Mouse (Mus musculus) retina, adult 2 months (tissue): ENCODE data around the gene Ezr.
"Not testable (repeated sequence)": the region's sequence is repeated elsewhere in the genome, so short reads cannot be mapped to it uniquely, and the experiment has no call there.

Experiments used
- DNase-seq: peaks from one replicate; pipeline ENCODE4 v3.0.0-alpha.2; 2012; ENCODE audit warnings: low read depth, low spot score

The Ezr gene

DNA sequence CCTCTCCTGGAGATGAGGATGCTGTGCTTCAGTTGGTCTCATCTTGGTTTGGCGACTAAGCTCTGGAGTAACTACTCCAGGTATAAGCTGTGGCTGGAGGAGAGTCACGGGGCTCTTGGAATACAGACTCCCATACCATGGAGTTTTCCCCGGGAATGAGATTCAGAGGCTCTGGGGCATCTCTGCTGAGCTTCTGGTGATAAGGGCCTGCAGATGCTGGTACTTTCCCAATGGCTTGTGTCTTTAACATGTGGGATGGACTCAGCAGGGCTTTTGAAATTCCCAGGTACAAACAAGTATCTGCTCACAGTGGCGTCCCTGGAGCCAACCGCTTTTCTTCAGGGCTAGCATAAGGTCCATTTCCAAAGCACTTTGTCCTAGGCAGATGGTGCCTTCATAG is 75.2 kb downstream of the Ezr start:
- DNase-seq = not testable (repeated sequence)

DNA sequence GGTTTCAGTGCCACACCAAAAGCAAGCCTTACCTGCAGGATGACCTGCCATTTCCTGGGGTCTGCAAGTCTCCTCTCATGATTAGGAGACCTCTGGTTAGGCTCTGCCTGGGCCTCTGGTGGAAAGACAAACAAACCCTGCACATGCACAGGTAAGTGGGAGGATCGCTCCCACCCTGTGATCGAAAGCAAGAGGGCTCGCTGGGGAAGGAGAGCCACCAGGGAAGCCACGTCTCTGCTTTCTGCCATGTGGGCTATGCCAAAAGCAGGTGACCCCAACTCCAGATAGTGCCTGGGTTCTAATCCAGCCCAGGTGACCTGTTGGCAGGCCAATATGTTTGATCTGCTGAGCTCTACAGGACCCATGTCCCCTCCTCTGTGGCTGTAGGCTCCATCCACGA is 76.1 kb downstream of the Ezr start:
- not testable (repeated sequence) for DNase-seq

DNA sequence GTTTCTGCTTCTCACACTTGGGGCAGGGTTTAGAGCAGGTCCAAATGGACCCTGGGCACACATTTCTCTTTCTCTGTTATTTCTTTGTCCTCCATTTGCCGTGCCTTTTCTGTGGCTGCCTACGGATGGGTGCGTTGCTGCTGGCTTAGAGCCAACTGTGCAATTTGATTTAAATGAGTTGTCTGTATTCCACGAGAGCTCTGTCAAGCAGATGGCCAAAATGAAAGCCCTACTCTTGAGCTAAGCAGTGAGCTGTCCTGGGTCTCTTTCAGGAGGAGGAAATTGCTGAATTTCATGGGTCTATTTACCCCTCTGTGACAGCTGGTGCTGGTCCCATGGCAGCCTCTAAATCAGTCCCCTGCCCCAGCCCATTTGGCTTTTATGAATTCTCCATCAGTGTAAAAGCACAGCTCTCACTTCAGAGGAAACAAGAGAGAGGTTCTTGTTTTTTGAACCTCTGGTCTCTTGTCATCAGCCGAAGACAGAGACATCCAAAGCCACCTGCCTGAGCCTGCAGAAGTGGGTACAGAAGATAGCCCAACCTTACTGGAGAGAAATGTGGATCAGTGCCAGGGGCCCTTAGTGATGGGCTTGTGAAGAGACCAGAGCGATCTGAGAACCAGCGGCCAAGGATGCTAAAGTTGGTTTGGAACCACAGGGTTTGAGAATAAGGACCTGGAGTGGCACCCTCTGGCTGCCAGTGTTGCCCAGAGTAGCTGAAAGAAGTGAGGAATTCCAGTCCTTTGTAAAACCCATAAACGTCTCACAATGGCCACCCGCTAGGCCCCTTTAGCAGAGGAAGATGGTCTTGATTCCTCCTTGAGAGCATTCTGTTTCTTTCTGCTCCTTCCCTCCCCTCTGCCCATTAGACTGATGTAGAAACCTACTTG is 79.0 kb downstream of the Ezr start:
- not testable (repeated sequence) for DNase-seq

GRCm38 (mm10) chr17:6702625-6703221 is 79.9 kb downstream of the Ezr start:
- not testable (repeated sequence) for DNase-seq

DNA sequence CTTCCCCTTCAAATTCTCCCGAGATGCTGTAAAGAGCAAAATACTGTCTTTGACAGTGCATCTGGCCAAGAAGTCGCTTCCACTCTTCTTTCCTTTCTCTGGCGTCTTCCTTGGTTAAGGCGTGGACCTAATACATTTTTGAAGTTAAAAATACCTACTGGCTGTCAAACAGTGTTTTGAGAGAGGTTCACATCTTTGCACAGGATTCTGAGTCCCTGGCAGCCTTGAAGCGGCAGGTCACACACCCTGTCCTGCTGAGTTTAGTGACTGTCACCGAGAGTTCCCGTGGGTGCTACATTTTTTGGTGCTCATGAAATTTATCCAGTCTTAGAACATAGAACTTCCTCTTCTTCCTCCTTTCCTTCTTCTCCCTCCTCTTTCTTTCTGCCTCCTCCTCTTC is 82.5 kb downstream of the Ezr start:
- not testable (repeated sequence) for DNase-seq

DNA sequence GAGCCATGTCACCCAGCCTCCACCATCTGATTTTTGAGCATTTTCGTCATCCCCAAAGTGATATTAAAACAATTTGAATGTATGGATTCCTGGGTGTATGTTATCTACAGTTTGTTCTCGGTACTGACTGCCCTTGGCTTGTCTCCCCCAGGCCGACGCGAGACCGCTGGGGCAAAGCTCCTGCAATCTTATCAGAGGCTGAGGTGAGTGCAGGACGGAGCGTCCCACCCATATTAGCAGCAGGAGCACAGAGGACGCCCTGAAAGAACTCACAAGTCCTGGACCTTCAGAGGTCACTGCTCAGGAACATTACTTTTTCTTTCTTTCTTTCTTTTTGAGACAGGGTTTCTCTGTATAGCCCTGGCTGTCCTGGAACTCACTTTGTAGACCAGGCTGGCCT is 83.1 kb downstream of the Ezr start:
- not testable (repeated sequence) for DNase-seq

- not testable (repeated sequence) for DNase-seq
Measured at GRCm38 (mm10) chr17:6697224-6697775, 85.3 kb downstream of the Ezr start.

DNA sequence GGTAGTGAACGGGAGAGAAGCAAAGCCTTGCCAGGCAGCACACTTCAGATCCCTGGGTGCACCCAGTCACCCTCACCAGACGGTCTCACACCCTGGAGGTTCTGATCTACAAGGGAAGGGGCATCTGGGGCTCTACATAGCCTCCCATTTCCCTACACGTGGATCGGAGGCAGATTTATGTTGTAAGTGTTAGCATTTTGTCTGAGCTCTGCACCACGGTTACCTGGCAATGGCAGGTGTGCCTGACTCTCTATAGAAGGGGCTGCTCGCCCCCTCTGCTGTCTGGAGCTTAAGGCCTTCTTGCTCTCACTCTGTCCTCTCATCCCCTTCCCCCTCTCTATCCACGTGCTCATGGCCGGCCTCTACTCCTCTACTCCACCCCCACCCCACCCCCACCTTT is 86.1 kb downstream of the Ezr start:
- not testable (repeated sequence) for DNase-seq

- DNase-seq = not testable (repeated sequence)
Measured at GRCm38 (mm10) chr17:6695712-6696111, 86.9 kb downstream of the Ezr start.

DNA sequence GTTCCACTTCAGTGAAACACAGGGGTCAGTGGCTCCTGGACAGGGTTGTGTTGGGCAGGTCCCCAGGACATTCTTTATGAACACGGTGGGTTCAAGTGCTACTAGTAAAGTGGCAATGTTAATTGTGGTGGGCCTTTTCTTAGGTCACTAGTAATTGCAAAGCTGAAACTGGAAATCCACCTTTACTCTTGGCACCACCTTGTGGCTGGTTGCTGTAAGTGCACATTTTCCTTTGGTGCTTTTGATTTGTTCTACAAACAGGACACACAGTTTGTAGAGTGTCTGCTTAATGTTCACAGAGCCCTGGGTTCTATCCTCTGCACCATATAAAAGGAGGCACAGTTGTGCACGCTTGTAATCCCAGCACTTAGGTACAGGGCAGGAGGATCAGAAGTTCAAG is 91.0 kb downstream of the Ezr start:
- DNase-seq = not testable (repeated sequence)

- not testable (repeated sequence) for DNase-seq
Measured at GRCm38 (mm10) chr17:6689344-6689743, 93.2 kb downstream of the Ezr start.
